Mouse (Mus musculus): ENCODE measurements around the gene Nsun5. TPM values are rescaled to one million over a fixed set of nuclear protein-coding genes. Genes with fewer than 3 reads are reported as not detected.

Gene Nsun5
- polyA plus RNA-seq, 1 experiment from 2014 or later, result 36.1 TPM

- Histone ChIP-seq H3K4me2 (replicated peaks) (no peak overlapping the region), H3K4me3 (no peak overlapping the region), H3K4me1 (no peaks in the 10 kb centered on the region), H3K27me3 (no peaks in the 10 kb centered on the region), H3K9me3 (replicated peaks) (no peaks in the 10 kb centered on the region), H3K36me3 (peaks cover 96% of the 10 kb centered on the region), H3K9ac (no peak overlapping the region), H3K27ac (no peak overlapping the region)
- ATAC-seq (ENCODE audit: low FRiP score), result no peak
- 78% methylated on average over 2 of the region's 2 CpGs for WGBS
Observed at GRCm38 (mm10) chr5:135376341-135376740, 6.6 kb downstream of the Nsun5 start.

- Histone ChIP-seq H3K36me3 (peaks cover 98% of the 10 kb centered on the region), H3K9ac (no peak overlapping the region)
Observed at GRCm38 (mm10) chr5:135380681-135381080, 10.9 kb downstream of the Nsun5 start.

GRCm38 (mm10) chr5:135381356-135381925, 11.7 kb downstream of the Nsun5 start:
- Histone ChIP-seq H3K4me2 (replicated peaks) (no peak overlapping the region), H3K9me3 (replicated peaks) (no peaks in the 10 kb centered on the region), H3K27me3 (no peaks in the 10 kb centered on the region), H3K27ac (no peak overlapping the region), H3K9ac (no peak overlapping the region), H3K4me1 (no peaks in the 10 kb centered on the region), H3K36me3 (peaks cover 94% of the 10 kb centered on the region), H3K4me3 (no peak overlapping the region)
- ATAC-seq (ENCODE audit: low FRiP score), result no peak
- 97% methylated on average over 10 of the region's 10 CpGs for WGBS

More at GRCm38 (mm10) chr5:135380681-135381080, 10.9 kb downstream of the Nsun5 start:
- Histone ChIP-seq H3K9me3 (replicated peaks) (no peaks in the 10 kb centered on the region), H3K27ac (no peak overlapping the region), H3K4me1 (no peaks in the 10 kb centered on the region), H3K4me2 (replicated peaks) (no peak overlapping the region), H3K27me3 (no peaks in the 10 kb centered on the region), H3K4me3 (no peak overlapping the region)
- ATAC-seq (ENCODE audit: low FRiP score), result no peak
- WGBS, result 92% methylated on average over 4 of the region's 4 CpGs

- no peak overlapping the region for H3K9ac ChIP-seq
- H3K9me3 ChIP-seq (replicated peaks), result no peaks in the 10 kb centered on the region
- 95% methylated on average over 7 of the region's 7 CpGs for WGBS
- no peak overlapping the region for H3K4me2 ChIP-seq (replicated peaks)
- H3K27me3 ChIP-seq, result no peaks in the 10 kb centered on the region
- no peak for ATAC-seq (ENCODE audit: low FRiP score)
- no peak overlapping the region for H3K27ac ChIP-seq
- no peak overlapping the region for H3K4me3 ChIP-seq
- peaks cover 95% of the 10 kb centered on the region for H3K36me3 ChIP-seq
- no peaks in the 10 kb centered on the region for H3K4me1 ChIP-seq
Observed at GRCm38 (mm10) chr5:135382746-135383145, 13.0 kb downstream of the Nsun5 start.

GRCm38 (mm10) chr5:135383771-135384170, 14.0 kb downstream of the Nsun5 start:
- Histone ChIP-seq H3K27ac (no peak overlapping the region), H3K4me2 (replicated peaks) (no peak overlapping the region), H3K36me3 (peaks cover 95% of the 10 kb centered on the region), H3K4me3 (no peak overlapping the region), H3K9me3 (replicated peaks) (no peaks in the 10 kb centered on the region), H3K9ac (no peak overlapping the region), H3K27me3 (no peaks in the 10 kb centered on the region), H3K4me1 (no peaks in the 10 kb centered on the region)
- 83% methylated on average over 10 of the region's 10 CpGs for WGBS
- no peak for ATAC-seq (ENCODE audit: low FRiP score)

- peak within 1 kb of the TSS; percentile 83 for H3K27ac ChIP-seq
- H3K4me2 ChIP-seq (replicated peaks), result peak within 1 kb of the TSS; percentile 74
- H3K9ac ChIP-seq, result peak within 1 kb of the TSS; percentile 98
- WGBS, result 1% methylated on average over 67 of the region's 110 CpGs
- H3K36me3 ChIP-seq, result peaks cover 29% of the 10 kb centered on the region
- H3K4me1 ChIP-seq, result peaks cover 15% of the 10 kb centered on the region
- H3K4me3 ChIP-seq, result peak within 1 kb of the TSS; percentile 99
- H3K9me3 ChIP-seq (replicated peaks), result no peaks in the 10 kb centered on the region
- ATAC-seq (ENCODE audit: low FRiP score), result peak; percentile 87
- H3K27me3 ChIP-seq, result 0 out of 2 replicates have a peak, but pooled peaks cover 3% of the 10 kb centered on the region
Observed at GRCm38 (mm10) chr5:135394004-135394823, 24.5 kb downstream of the Nsun5 start, which contains the start of gene Pom121. Gene Pom121 (minus strand): TSS chr5:135394546.

GRCm38 (mm10) chr5:135395826-135396225, 26.1 kb downstream of the Nsun5 start:
- Histone ChIP-seq H3K9ac (no peak overlapping the region), H3K4me3 (no peak overlapping the region), H3K4me2 (replicated peaks) (no peak overlapping the region), H3K4me1 (peaks cover 15% of the 10 kb centered on the region), H3K27ac (no peak overlapping the region), H3K27me3 (0 out of 2 replicates have a peak, but pooled peaks cover 3% of the 10 kb centered on the region), H3K9me3 (replicated peaks) (no peaks in the 10 kb centered on the region), H3K36me3 (peaks cover 14% of the 10 kb centered on the region)
- ATAC-seq (ENCODE audit: low FRiP score), result no peak
- 52% methylated on average over 5 of the region's 5 CpGs for WGBS

- 74% methylated on average over 6 of the region's 6 CpGs for WGBS
- 0 out of 2 replicates have a peak, but pooled peaks cover 3% of the 10 kb centered on the region for H3K27me3 ChIP-seq
- no peak overlapping the region for H3K27ac ChIP-seq
- H3K4me3 ChIP-seq, result no peak overlapping the region
- no peak overlapping the region for H3K4me2 ChIP-seq (replicated peaks)
- H3K36me3 ChIP-seq, result no peaks in the 10 kb centered on the region
- no peaks in the 10 kb centered on the region for H3K9me3 ChIP-seq (replicated peaks)
- peaks cover 3% of the 10 kb centered on the region for H3K4me1 ChIP-seq
- H3K9ac ChIP-seq, result no peak overlapping the region
- no peak for ATAC-seq (ENCODE audit: low FRiP score)
Observed at GRCm38 (mm10) chr5:135399382-135399781, 29.6 kb downstream of the Nsun5 start.

- 0 out of 2 replicates have a peak, but pooled peaks cover 3% of the 10 kb centered on the region for H3K27me3 ChIP-seq
- no peak overlapping the region for H3K9ac ChIP-seq
- H3K9me3 ChIP-seq (replicated peaks), result no peaks in the 10 kb centered on the region
- no peaks in the 10 kb centered on the region for H3K4me1 ChIP-seq
- H3K36me3 ChIP-seq, result no peaks in the 10 kb centered on the region
- ATAC-seq (ENCODE audit: low FRiP score), result no peak
- H3K27ac ChIP-seq, result no peak overlapping the region
- 7% methylated on average over 2 of the region's 2 CpGs for WGBS
- H3K4me3 ChIP-seq, result no peak overlapping the region
- no peak overlapping the region for H3K4me2 ChIP-seq (replicated peaks)
Observed at GRCm38 (mm10) chr5:135400244-135400643, 30.5 kb downstream of the Nsun5 start.

GRCm38 (mm10) chr5:135404623-135405022, 34.9 kb downstream of the Nsun5 start:
- WGBS, result 36% methylated on average over 20 of the region's 20 CpGs
- no peak overlapping the region for H3K4me3 ChIP-seq
- H3K4me2 ChIP-seq (replicated peaks), result no peak overlapping the region
- no peaks in the 10 kb centered on the region for H3K27me3 ChIP-seq
- no peaks in the 10 kb centered on the region for H3K9me3 ChIP-seq (replicated peaks)
- H3K36me3 ChIP-seq, result peaks cover 6% of the 10 kb centered on the region
- ATAC-seq (ENCODE audit: low FRiP score), result peak; percentile 54
- H3K9ac ChIP-seq, result no peak overlapping the region
- no peak overlapping the region for H3K27ac ChIP-seq
- H3K4me1 ChIP-seq, result no peaks in the 10 kb centered on the region

- 88% methylated on average over 9 of the region's 9 CpGs for WGBS
- Histone ChIP-seq H3K4me1 (no peaks in the 10 kb centered on the region), H3K27ac (no peak overlapping the region), H3K9me3 (replicated peaks) (no peaks in the 10 kb centered on the region), H3K27me3 (no peaks in the 10 kb centered on the region), H3K4me2 (replicated peaks) (no peak overlapping the region), H3K9ac (no peak overlapping the region), H3K4me3 (no peak overlapping the region), H3K36me3 (peaks cover 14% of the 10 kb centered on the region)
- no peak for ATAC-seq (ENCODE audit: low FRiP score)
Observed at GRCm38 (mm10) chr5:135405437-135405836, 35.7 kb downstream of the Nsun5 start.

- no peaks in the 10 kb centered on the region for H3K4me1 ChIP-seq
- ATAC-seq (ENCODE audit: low FRiP score), result no peak
- H3K4me3 ChIP-seq, result no peak overlapping the region
- peaks cover 36% of the 10 kb centered on the region for H3K36me3 ChIP-seq
- H3K27me3 ChIP-seq, result no peaks in the 10 kb centered on the region
- H3K9me3 ChIP-seq (replicated peaks), result no peaks in the 10 kb centered on the region
- no peak overlapping the region for H3K4me2 ChIP-seq (replicated peaks)
- WGBS, result 91% methylated on average over 4 of the region's 4 CpGs
- H3K9ac ChIP-seq, result no peak overlapping the region
- H3K27ac ChIP-seq, result no peak overlapping the region
Observed at GRCm38 (mm10) chr5:135408114-135408513, 38.4 kb downstream of the Nsun5 start.
